Mouse (Mus musculus) regulatory T cell (primary cell): Measurements from ENCODE around the gene Vmn1r234.
"Not testable (repeated sequence)": the region's sequence is repeated elsewhere in the genome, so short reads cannot be mapped to it uniquely, and the experiment has no call there.

Experiments used
- in situ Hi-C: fragments of 300-600 bp; cut with MboI, MseI; formaldehyde crosslinking; loops from one replicate; pipeline ENCODE4 v1.15.1; 2025; ENCODE audit warnings: high pct_unique_total_duplicates

Gene Vmn1r234

GRCm38 (mm10) chr17:21225787-21226186 lies at the start of gene Vmn1r234:
Gene Vmn1r234 (plus strand): TSS chr17:21226087.
- in situ Hi-C loops, result no loop called here

GRCm38 (mm10) chr17:21211081-21211480 lies 14.8 kb upstream of the Vmn1r234 start:
- in situ Hi-C loops, result not testable (repeated sequence)

- in situ Hi-C loops, result no loop called here
These were observed 5.8 kb downstream of the Vmn1r234 start for GRCm38 (mm10) chr17:21231654-21232053.

- in situ Hi-C loops, result no loop called here
These were observed 30.2 kb downstream of the Vmn1r234 start, which contains the start of gene Vmn1r235 for GRCm38 (mm10) chr17:21256111-21256510. Gene Vmn1r235 (plus strand): TSS chr17:21256411.

GRCm38 (mm10) chr17:21272103-21272502 lies 46.2 kb downstream of the Vmn1r234 start:
- in situ Hi-C loops, result loop anchor here (5.0 kb wide), 1 partner anchor 240 kb away; no protein-coding TSS in a partner anchor

GRCm38 (mm10) chr17:21282642-21283041 lies 56.8 kb downstream of the Vmn1r234 start, which contains the start of gene Vmn1r236:
Gene Vmn1r236 (plus strand): TSS chr17:21282942.
- in situ Hi-C loops, result no loop called here

GRCm38 (mm10) chr17:21284395-21284794 lies 58.5 kb downstream of the Vmn1r234 start:
- in situ Hi-C loops, result no loop called here
